Mouse (Mus musculus): ENCODE results near the gene Zscan10. TPM values are rescaled to one million over a fixed set of nuclear protein-coding genes. Genes with fewer than 3 reads are reported as not detected.

Zscan10 gene
- polyA plus RNA-seq, 1 experiment from 2014 or later, result not detected

GRCm38 (mm10) chr17:23609612-23610011 lies 9.0 kb downstream of the Zscan10 start:
- Histone ChIP-seq H3K27ac (ENCODE audit: low read length) (no peak overlapping the region), H3K4me1 (ENCODE audit: control insufficient read depth, insufficient read depth, low read length) (no peaks in the 10 kb centered on the region), H3K27me3 (ENCODE audit: control insufficient read depth, insufficient read depth, low read length) (no peaks in the 10 kb centered on the region), H3K9me3 (ENCODE audit: control insufficient read depth, low read depth, low read length) (no peaks in the 10 kb centered on the region), H3K36me3 (ENCODE audit: control insufficient read depth, insufficient read depth, low read length) (no peaks in the 10 kb centered on the region), H3K4me3 (ENCODE audit: low read depth, low read length) (no peak overlapping the region), H3K9ac (replicated peaks; ENCODE audit: low read depth, low read length) (no peak overlapping the region), H3K4me2 (replicated peaks; ENCODE audit: low read depth, low read length) (no peak overlapping the region)
- 92% methylated on average over 24 of the region's 24 CpGs for WGBS
- ATAC-seq (ENCODE audit: insufficient number of reproducible peaks, insufficient read depth, low FRiP score, low read depth), result no peak

- no peaks in the 10 kb centered on the region for H3K27me3 ChIP-seq (ENCODE audit: control insufficient read depth, insufficient read depth, low read length)
- H3K9me3 ChIP-seq (ENCODE audit: control insufficient read depth, low read depth, low read length), result no peaks in the 10 kb centered on the region
- H3K27ac ChIP-seq (ENCODE audit: low read length), result no peak overlapping the region
- peak; percentile 73; the same call in 1 of the 2 replicates for ATAC-seq (ENCODE audit: insufficient number of reproducible peaks, insufficient read depth, low FRiP score, low read depth)
- H3K4me2 ChIP-seq (replicated peaks; ENCODE audit: low read depth, low read length), result no peak overlapping the region
- no peaks in the 10 kb centered on the region for H3K4me1 ChIP-seq (ENCODE audit: control insufficient read depth, insufficient read depth, low read length)
- no peak overlapping the region for H3K4me3 ChIP-seq (ENCODE audit: low read depth, low read length)
- 79% methylated on average over 28 of the region's 28 CpGs for WGBS
- H3K9ac ChIP-seq (replicated peaks; ENCODE audit: low read depth, low read length), result no peak overlapping the region
- H3K36me3 ChIP-seq (ENCODE audit: control insufficient read depth, insufficient read depth, low read length), result no peaks in the 10 kb centered on the region
These were observed 9.7 kb downstream of the Zscan10 start for GRCm38 (mm10) chr17:23610361-23610800.

GRCm38 (mm10) chr17:23617087-23617486 lies 16.4 kb downstream of the Zscan10 start:
- Histone ChIP-seq H3K36me3 (ENCODE audit: control insufficient read depth, insufficient read depth, low read length) (no peaks in the 10 kb centered on the region), H3K4me3 (ENCODE audit: low read depth, low read length) (no peak overlapping the region), H3K4me2 (replicated peaks; ENCODE audit: low read depth, low read length) (no peak overlapping the region), H3K9ac (replicated peaks; ENCODE audit: low read depth, low read length) (no peak overlapping the region), H3K27me3 (ENCODE audit: control insufficient read depth, insufficient read depth, low read length) (no peaks in the 10 kb centered on the region), H3K9me3 (ENCODE audit: control insufficient read depth, low read depth, low read length) (no peaks in the 10 kb centered on the region), H3K27ac (ENCODE audit: low read length) (no peak overlapping the region), H3K4me1 (ENCODE audit: control insufficient read depth, insufficient read depth, low read length) (no peaks in the 10 kb centered on the region)
- 30% methylated on average over 9 of the region's 9 CpGs for WGBS
- ATAC-seq (ENCODE audit: insufficient number of reproducible peaks, insufficient read depth, low FRiP score, low read depth), result no peak

- Histone ChIP-seq H3K4me3 (ENCODE audit: low read depth, low read length) (no peak overlapping the region), H3K36me3 (ENCODE audit: control insufficient read depth, insufficient read depth, low read length) (no peaks in the 10 kb centered on the region), H3K4me2 (replicated peaks; ENCODE audit: low read depth, low read length) (no peak overlapping the region), H3K27ac (ENCODE audit: low read length) (no peak overlapping the region), H3K27me3 (ENCODE audit: control insufficient read depth, insufficient read depth, low read length) (no peaks in the 10 kb centered on the region), H3K4me1 (ENCODE audit: control insufficient read depth, insufficient read depth, low read length) (no peaks in the 10 kb centered on the region), H3K9me3 (ENCODE audit: control insufficient read depth, low read depth, low read length) (no peaks in the 10 kb centered on the region), H3K9ac (replicated peaks; ENCODE audit: low read depth, low read length) (no peak overlapping the region)
- no peak for ATAC-seq (ENCODE audit: insufficient number of reproducible peaks, insufficient read depth, low FRiP score, low read depth)
- 63% methylated on average over 7 of the region's 7 CpGs for WGBS
These were observed 19.7 kb downstream of the Zscan10 start for GRCm38 (mm10) chr17:23620351-23620750.

- WGBS, result 43% methylated on average over 7 of the region's 7 CpGs
- Histone ChIP-seq H3K9me3 (ENCODE audit: control insufficient read depth, low read depth, low read length) (no peaks in the 10 kb centered on the region), H3K27me3 (ENCODE audit: control insufficient read depth, insufficient read depth, low read length) (no peaks in the 10 kb centered on the region), H3K4me3 (ENCODE audit: low read depth, low read length) (no peak overlapping the region), H3K4me2 (replicated peaks; ENCODE audit: low read depth, low read length) (no peak overlapping the region), H3K36me3 (ENCODE audit: control insufficient read depth, insufficient read depth, low read length) (no peaks in the 10 kb centered on the region), H3K27ac (ENCODE audit: low read length) (no peak overlapping the region), H3K9ac (replicated peaks; ENCODE audit: low read depth, low read length) (no peak overlapping the region), H3K4me1 (ENCODE audit: control insufficient read depth, insufficient read depth, low read length) (no peaks in the 10 kb centered on the region)
- ATAC-seq (ENCODE audit: insufficient number of reproducible peaks, insufficient read depth, low FRiP score, low read depth), result no peak
These were observed 27.2 kb downstream of the Zscan10 start for GRCm38 (mm10) chr17:23627813-23628212.

GRCm38 (mm10) chr17:23630195-23631020 lies 29.8 kb downstream of the Zscan10 start:
- H3K9ac ChIP-seq (replicated peaks; ENCODE audit: low read depth, low read length), result no peak overlapping the region
- 15% methylated on average over 22 of the region's 22 CpGs for WGBS
- ATAC-seq (ENCODE audit: insufficient number of reproducible peaks, insufficient read depth, low FRiP score, low read depth), result peak; percentile 88

GRCm38 (mm10) chr17:23631241-23631640 lies 30.6 kb downstream of the Zscan10 start:
- 85% methylated on average over 8 of the region's 8 CpGs for WGBS
- no peaks in the 10 kb centered on the region for H3K27me3 ChIP-seq (ENCODE audit: control insufficient read depth, insufficient read depth, low read length)
- no peak overlapping the region for H3K4me3 ChIP-seq (ENCODE audit: low read depth, low read length)
- H3K9ac ChIP-seq (replicated peaks; ENCODE audit: low read depth, low read length), result no peak overlapping the region
- no peaks in the 10 kb centered on the region for H3K36me3 ChIP-seq (ENCODE audit: control insufficient read depth, insufficient read depth, low read length)
- no peaks in the 10 kb centered on the region for H3K4me1 ChIP-seq (ENCODE audit: control insufficient read depth, insufficient read depth, low read length)
- no peaks in the 10 kb centered on the region for H3K9me3 ChIP-seq (ENCODE audit: control insufficient read depth, low read depth, low read length)
- H3K4me2 ChIP-seq (replicated peaks; ENCODE audit: low read depth, low read length), result no peak overlapping the region
- ATAC-seq (ENCODE audit: insufficient number of reproducible peaks, insufficient read depth, low FRiP score, low read depth), result no peak
- no peak overlapping the region for H3K27ac ChIP-seq (ENCODE audit: low read length)

More at GRCm38 (mm10) chr17:23630195-23631020, 29.8 kb downstream of the Zscan10 start:
- H3K9me3 ChIP-seq (ENCODE audit: control insufficient read depth, low read depth, low read length), result no peaks in the 10 kb centered on the region
- H3K36me3 ChIP-seq (ENCODE audit: control insufficient read depth, insufficient read depth, low read length), result no peaks in the 10 kb centered on the region
- no peaks in the 10 kb centered on the region for H3K27me3 ChIP-seq (ENCODE audit: control insufficient read depth, insufficient read depth, low read length)
- peak overlapping the region; percentile 43 for H3K4me2 ChIP-seq (replicated peaks; ENCODE audit: low read depth, low read length)
- H3K27ac ChIP-seq (ENCODE audit: low read length), result no peak overlapping the region
- peak overlapping the region; percentile 13; the same call in 1 of the 2 replicates for H3K4me3 ChIP-seq (ENCODE audit: low read depth, low read length)
- H3K4me1 ChIP-seq (ENCODE audit: control insufficient read depth, insufficient read depth, low read length), result no peaks in the 10 kb centered on the region

GRCm38 (mm10) chr17:23644613-23645495 lies 44.2 kb downstream of the Zscan10 start, which contains the start of gene Mmp25:
Gene Mmp25 (minus strand): TSS chr17:23645277.
- H3K9ac ChIP-seq (replicated peaks; ENCODE audit: low read depth, low read length), result peak within 1 kb of the TSS; percentile 30
- peak within 1 kb of the TSS; percentile 40 for H3K4me3 ChIP-seq (ENCODE audit: low read depth, low read length)
- no peaks in the 10 kb centered on the region for H3K4me1 ChIP-seq (ENCODE audit: control insufficient read depth, insufficient read depth, low read length)
- no peaks in the 10 kb centered on the region for H3K9me3 ChIP-seq (ENCODE audit: control insufficient read depth, low read depth, low read length)
- H3K27ac ChIP-seq (ENCODE audit: low read length), result no peak within 1 kb of the TSS
- peak; percentile 38; the same call in 1 of the 2 replicates for ATAC-seq (ENCODE audit: insufficient number of reproducible peaks, insufficient read depth, low FRiP score, low read depth)
- H3K27me3 ChIP-seq (ENCODE audit: control insufficient read depth, insufficient read depth, low read length), result no peaks in the 10 kb centered on the region
- WGBS, result under 1% methylated on average over 58 of the region's 58 CpGs
- no peaks in the 10 kb centered on the region for H3K36me3 ChIP-seq (ENCODE audit: control insufficient read depth, insufficient read depth, low read length)
- H3K4me2 ChIP-seq (replicated peaks; ENCODE audit: low read depth, low read length), result peak within 1 kb of the TSS; percentile 89
